Mouse (Mus musculus) ovary, adult 18-20 months (tissue): ENCODE data around the gene Slain2.
"Not testable (repeated sequence)": the region's sequence is repeated elsewhere in the genome, so short reads cannot be mapped to it uniquely, and the experiment has no call there.

Source experiments
- DNase-seq: peaks from one replicate; pipeline ENCODE4 v3.0.0; 2022; ENCODE audit warnings: low spot score, mixed read lengths

The Slain2 gene

GRCm38 (mm10) chr5:72901866-72902265, 12.2 kb upstream of the Slain2 start:
- no peak for DNase-seq

GRCm38 (mm10) chr5:72902312-72902711, 11.8 kb upstream of the Slain2 start:
- no peak for DNase-seq

- DNase-seq = no peak
These were observed 11.1 kb upstream of the Slain2 start for GRCm38 (mm10) chr5:72902876-72903516.

GRCm38 (mm10) chr5:72904903-72905790, 9.0 kb upstream of the Slain2 start:
- DNase-seq = no peak

GRCm38 (mm10) chr5:72907402-72907801, 6.7 kb upstream of the Slain2 start:
- DNase-seq = no peak

- DNase-seq = no peak
These were observed 5.7 kb upstream of the Slain2 start for GRCm38 (mm10) chr5:72908324-72908936.

GRCm38 (mm10) chr5:72909363-72909762, 4.7 kb upstream of the Slain2 start:
- DNase-seq = no peak

- DNase-seq = no peak
These were observed 3.7 kb upstream of the Slain2 start for GRCm38 (mm10) chr5:72910373-72910772.

GRCm38 (mm10) chr5:72911284-72911683, 2.8 kb upstream of the Slain2 start:
- DNase-seq = no peak

- peak; percentile 7 for DNase-seq
These were observed 793 bp downstream of the Slain2 start for GRCm38 (mm10) chr5:72914633-72915561.

- DNase-seq = no peak
These were observed 1.9 kb downstream of the Slain2 start for GRCm38 (mm10) chr5:72916048-72916447.

GRCm38 (mm10) chr5:72916851-72917250, 2.7 kb downstream of the Slain2 start:
- DNase-seq = no peak

GRCm38 (mm10) chr5:72920416-72920815, 6.3 kb downstream of the Slain2 start:
- DNase-seq = no peak

- no peak for DNase-seq
These were observed 7.1 kb downstream of the Slain2 start for GRCm38 (mm10) chr5:72921171-72921570.

GRCm38 (mm10) chr5:72922796-72923195, 8.7 kb downstream of the Slain2 start:
- no peak for DNase-seq

- DNase-seq = no peak
These were observed 13.0 kb downstream of the Slain2 start for GRCm38 (mm10) chr5:72927074-72927473.

GRCm38 (mm10) chr5:72933026-72933675, 19.0 kb downstream of the Slain2 start:
- DNase-seq = no peak

- not testable (repeated sequence) for DNase-seq
These were observed 24.3 kb downstream of the Slain2 start for GRCm38 (mm10) chr5:72938421-72938820.

- no peak for DNase-seq
These were observed 25.2 kb downstream of the Slain2 start for GRCm38 (mm10) chr5:72939311-72939710.

GRCm38 (mm10) chr5:72940906-72941432, 26.9 kb downstream of the Slain2 start:
- no peak for DNase-seq

- DNase-seq = no peak
These were observed 34.0 kb downstream of the Slain2 start for GRCm38 (mm10) chr5:72948136-72948535.
